Mouse (Mus musculus): ENCODE data around the gene E2f8. TPM values are rescaled to one million over a fixed set of nuclear protein-coding genes. Genes with fewer than 3 reads are reported as not detected.

Gene E2f8
- polyA plus RNA-seq, 1 experiment from 2014 or later: 34.5 TPM

GRCm38 (mm10) chr7:48846755-48847154, 34.6 kb downstream of the E2f8 start:
- Histone ChIP-seq H3K9me3 (replicated peaks) (no peaks in the 10 kb centered on the region), H3K36me3 (no peaks in the 10 kb centered on the region), H3K4me1 (no peaks in the 10 kb centered on the region), H3K4me2 (no peak overlapping the region), H3K27ac (no peak overlapping the region), H3K27me3 (replicated peaks) (no peaks in the 10 kb centered on the region), H3K9ac (no peak overlapping the region), H3K4me3 (no peak overlapping the region)
- ATAC-seq: no peak
- WGBS (ENCODE audit: insufficient replicate concordance): 58% methylated on average over 6 of the region's 6 CpGs

GRCm38 (mm10) chr7:48845213-48845973, 36.0 kb downstream of the E2f8 start:
- Histone ChIP-seq H3K36me3 (no peaks in the 10 kb centered on the region), H3K4me2 (no peak overlapping the region), H3K9ac (no peak overlapping the region), H3K4me3 (no peak overlapping the region), H3K27ac (no peak overlapping the region), H3K9me3 (replicated peaks) (no peaks in the 10 kb centered on the region), H3K27me3 (replicated peaks) (no peaks in the 10 kb centered on the region), H3K4me1 (no peaks in the 10 kb centered on the region)
- ATAC-seq: no peak
- WGBS (ENCODE audit: insufficient replicate concordance): 76% methylated on average over 12 of the region's 12 CpGs

GRCm38 (mm10) chr7:48843541-48843940, 37.9 kb downstream of the E2f8 start:
- 63% methylated on average over 5 of the region's 5 CpGs for WGBS (ENCODE audit: insufficient replicate concordance)
- no peak overlapping the region for H3K4me3 ChIP-seq
- no peaks in the 10 kb centered on the region for H3K27me3 ChIP-seq (replicated peaks)
- no peak for ATAC-seq
- no peaks in the 10 kb centered on the region for H3K9me3 ChIP-seq (replicated peaks)
- no peaks in the 10 kb centered on the region for H3K36me3 ChIP-seq
- no peak overlapping the region for H3K4me2 ChIP-seq
- no peak overlapping the region for H3K27ac ChIP-seq
- H3K9ac ChIP-seq: no peak overlapping the region
- H3K4me1 ChIP-seq: no peaks in the 10 kb centered on the region

GRCm38 (mm10) chr7:48842353-48842752, 39.0 kb downstream of the E2f8 start:
- WGBS (ENCODE audit: insufficient replicate concordance): 58% methylated on average over 3 of the region's 3 CpGs
- Histone ChIP-seq H3K4me3 (no peak overlapping the region), H3K4me1 (no peaks in the 10 kb centered on the region), H3K36me3 (no peaks in the 10 kb centered on the region), H3K27ac (no peak overlapping the region), H3K9me3 (replicated peaks) (no peaks in the 10 kb centered on the region), H3K4me2 (no peak overlapping the region), H3K9ac (no peak overlapping the region), H3K27me3 (replicated peaks) (no peaks in the 10 kb centered on the region)
- ATAC-seq: no peak

- no peak for ATAC-seq
- WGBS (ENCODE audit: insufficient replicate concordance): 63% methylated on average over 4 of the region's 4 CpGs
- Histone ChIP-seq H3K36me3 (no peaks in the 10 kb centered on the region), H3K4me3 (no peak overlapping the region), H3K9ac (no peak overlapping the region), H3K4me1 (peaks cover 5% of the 10 kb centered on the region; the same call in 1 of the 2 replicates), H3K4me2 (no peak overlapping the region), H3K9me3 (replicated peaks) (no peaks in the 10 kb centered on the region), H3K27ac (no peak overlapping the region), H3K27me3 (replicated peaks) (no peaks in the 10 kb centered on the region)
Measured at GRCm38 (mm10) chr7:48841538-48841937, 39.9 kb downstream of the E2f8 start.

- peaks cover 5% of the 10 kb centered on the region; the same call in 1 of the 2 replicates for H3K4me1 ChIP-seq
- no peak overlapping the region for H3K4me3 ChIP-seq
- no peaks in the 10 kb centered on the region for H3K27me3 ChIP-seq (replicated peaks)
- no peak overlapping the region for H3K9ac ChIP-seq
- H3K9me3 ChIP-seq (replicated peaks): no peaks in the 10 kb centered on the region
- H3K4me2 ChIP-seq: no peak overlapping the region
- H3K36me3 ChIP-seq: no peaks in the 10 kb centered on the region
- no peak for ATAC-seq
- H3K27ac ChIP-seq: no peak overlapping the region
- 65% methylated on average over 2 of the region's 2 CpGs for WGBS (ENCODE audit: insufficient replicate concordance)
Measured at GRCm38 (mm10) chr7:48840545-48840944, 40.9 kb downstream of the E2f8 start.

- H3K36me3 ChIP-seq: no peaks in the 10 kb centered on the region
- no peak overlapping the region for H3K4me3 ChIP-seq
- peaks cover 5% of the 10 kb centered on the region; the same call in 1 of the 2 replicates for H3K4me1 ChIP-seq
- H3K9me3 ChIP-seq (replicated peaks): no peaks in the 10 kb centered on the region
- H3K27me3 ChIP-seq (replicated peaks): no peaks in the 10 kb centered on the region
- no peak overlapping the region for H3K9ac ChIP-seq
- no peak for ATAC-seq
- H3K27ac ChIP-seq: no peak overlapping the region
- 49% methylated on average over 2 of the region's 2 CpGs for WGBS (ENCODE audit: insufficient replicate concordance)
- no peak overlapping the region for H3K4me2 ChIP-seq
Measured at GRCm38 (mm10) chr7:48838434-48838833, 43.0 kb downstream of the E2f8 start.

- H3K4me1 ChIP-seq: peaks cover 5% of the 10 kb centered on the region; the same call in 1 of the 2 replicates
- no peaks in the 10 kb centered on the region for H3K9me3 ChIP-seq (replicated peaks)
- no peak overlapping the region for H3K4me2 ChIP-seq
- 41% methylated on average over 6 of the region's 6 CpGs for WGBS (ENCODE audit: insufficient replicate concordance)
- H3K9ac ChIP-seq: no peak overlapping the region
- no peak for ATAC-seq
- H3K27ac ChIP-seq: no peak overlapping the region
- H3K27me3 ChIP-seq (replicated peaks): no peaks in the 10 kb centered on the region
- H3K4me3 ChIP-seq: no peak overlapping the region
- no peaks in the 10 kb centered on the region for H3K36me3 ChIP-seq
Measured at GRCm38 (mm10) chr7:48836949-48837348, 44.4 kb downstream of the E2f8 start.

GRCm38 (mm10) chr7:48834989-48835626, 46.3 kb downstream of the E2f8 start:
- Histone ChIP-seq H3K4me1 (peaks cover 12% of the 10 kb centered on the region; the same call in 1 of the 2 replicates), H3K9me3 (replicated peaks) (no peaks in the 10 kb centered on the region), H3K4me2 (no peak overlapping the region), H3K9ac (no peak overlapping the region), H3K27me3 (replicated peaks) (no peaks in the 10 kb centered on the region), H3K27ac (no peak overlapping the region), H3K4me3 (no peak overlapping the region), H3K36me3 (no peaks in the 10 kb centered on the region)
- no peak for ATAC-seq
- WGBS (ENCODE audit: insufficient replicate concordance): 76% methylated on average over 12 of the region's 12 CpGs

GRCm38 (mm10) chr7:48834371-48834970, 46.9 kb downstream of the E2f8 start:
- WGBS (ENCODE audit: insufficient replicate concordance): 52% methylated on average over 4 of the region's 4 CpGs
- Histone ChIP-seq H3K4me2 (no peak overlapping the region), H3K27ac (no peak overlapping the region), H3K27me3 (replicated peaks) (no peaks in the 10 kb centered on the region), H3K36me3 (no peaks in the 10 kb centered on the region), H3K9me3 (replicated peaks) (no peaks in the 10 kb centered on the region), H3K9ac (no peak overlapping the region), H3K4me1 (peaks cover 12% of the 10 kb centered on the region; the same call in 1 of the 2 replicates), H3K4me3 (no peak overlapping the region)
- no peak for ATAC-seq

- Histone ChIP-seq H3K27ac (no peak overlapping the region), H3K4me2 (no peak overlapping the region), H3K27me3 (replicated peaks) (no peaks in the 10 kb centered on the region), H3K4me1 (peaks cover 20% of the 10 kb centered on the region), H3K9ac (no peak overlapping the region), H3K4me3 (no peak overlapping the region), H3K36me3 (peaks cover 4% of the 10 kb centered on the region; the same call in 1 of the 2 replicates), H3K9me3 (replicated peaks) (no peaks in the 10 kb centered on the region)
- 53% methylated on average over 1 of the region's 1 CpGs for WGBS (ENCODE audit: insufficient replicate concordance)
- no peak for ATAC-seq
Measured at GRCm38 (mm10) chr7:48832735-48833134, 48.7 kb downstream of the E2f8 start.

- 18% methylated on average over 2 of the region's 2 CpGs for WGBS (ENCODE audit: insufficient replicate concordance)
- no peak for ATAC-seq
- Histone ChIP-seq H3K36me3 (peaks cover 25% of the 10 kb centered on the region), H3K4me1 (peaks cover 16% of the 10 kb centered on the region), H3K4me2 (no peak overlapping the region), H3K27me3 (replicated peaks) (no peaks in the 10 kb centered on the region), H3K9ac (no peak overlapping the region), H3K9me3 (replicated peaks) (no peaks in the 10 kb centered on the region), H3K4me3 (no peak overlapping the region), H3K27ac (no peak overlapping the region)
Measured at GRCm38 (mm10) chr7:48830395-48830794, 51.0 kb downstream of the E2f8 start.
